Mouse (Mus musculus) cerebellum, adult (tissue): ENCODE measurements at regions not wholly inside any gene's neighbourhood (a gene's known extent, or its start where the extent isn't known, plus 50 kb on each side); places are given as distances from the start of the nearest gene placed in this dataset.

Source experiments
- ATAC-seq: cut with Nextera tagmentation; 2 replicates; pipeline ENCODE4 v1.9.2; 2017; ENCODE audit warnings: mild to moderate bottlenecking, moderate library complexity, mixed read lengths; ENCODE audit not compliant: insufficient number of reproducible peaks, low FRiP score, low TSS enrichment

DNA sequence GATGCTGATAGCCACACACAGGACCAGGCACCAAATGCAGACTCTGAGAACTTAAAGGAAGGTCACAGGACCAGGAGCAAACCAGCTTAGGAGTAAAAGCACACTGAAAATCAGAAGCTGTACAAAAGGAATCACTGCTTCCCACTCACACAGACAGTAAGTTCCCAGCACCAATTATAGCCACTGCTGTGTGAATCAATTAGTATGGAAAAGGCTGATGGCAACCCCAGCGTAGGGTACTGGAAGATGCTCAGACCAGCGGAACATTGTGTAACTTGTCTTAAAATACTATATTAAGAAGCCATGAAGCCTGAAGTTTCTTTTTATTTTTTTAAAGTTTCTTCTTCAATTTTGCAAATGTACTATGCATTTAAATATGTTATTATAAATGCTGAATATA lies 115.8 kb downstream of the Lnpk start:
- ATAC-seq: no peak

GRCm38 (mm10) chr2:74461211-74461844 lies 117.9 kb downstream of the Lnpk start:
- no peak for ATAC-seq

DNA sequence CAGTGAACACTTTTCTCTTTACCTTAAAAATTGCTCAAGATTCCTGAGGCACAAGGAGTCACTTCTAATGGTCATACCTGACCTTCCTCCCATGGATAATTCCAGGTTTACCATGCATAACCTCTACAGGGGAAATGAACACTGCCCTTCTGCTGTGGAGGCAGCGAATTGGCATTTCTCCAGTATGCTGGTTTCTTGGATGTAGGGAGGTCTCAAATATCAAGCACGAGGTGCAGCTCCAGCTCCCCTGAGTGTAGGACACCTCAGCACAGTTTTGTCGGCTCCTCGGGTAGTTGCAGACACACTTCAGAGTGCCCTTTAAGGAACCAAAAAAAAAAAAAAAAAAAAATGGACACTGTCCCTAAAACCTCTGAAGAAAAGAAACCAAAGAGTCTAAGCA lies 124.8 kb downstream of the Lnpk start:
- no peak for ATAC-seq

DNA sequence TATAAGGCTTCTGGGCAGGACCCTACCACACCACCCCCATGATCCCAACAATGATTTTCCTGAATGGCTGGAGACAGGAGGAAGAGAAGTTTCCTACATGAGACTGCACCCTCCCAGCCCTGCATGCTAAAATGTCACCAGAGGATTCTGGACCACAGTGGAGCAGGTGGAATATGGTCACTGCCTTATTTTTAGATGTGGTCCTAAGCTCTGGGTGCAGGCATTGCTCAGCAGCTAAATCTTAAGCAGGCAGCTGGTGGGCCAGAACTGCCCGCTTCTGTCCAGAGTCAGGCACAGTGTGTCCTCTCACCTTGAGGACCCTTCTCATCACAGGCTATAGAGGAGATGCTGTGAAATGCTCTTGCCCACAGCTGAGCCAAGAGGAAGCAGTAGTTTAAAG lies 126.6 kb downstream of the Lnpk start:
- ATAC-seq: no peak

DNA sequence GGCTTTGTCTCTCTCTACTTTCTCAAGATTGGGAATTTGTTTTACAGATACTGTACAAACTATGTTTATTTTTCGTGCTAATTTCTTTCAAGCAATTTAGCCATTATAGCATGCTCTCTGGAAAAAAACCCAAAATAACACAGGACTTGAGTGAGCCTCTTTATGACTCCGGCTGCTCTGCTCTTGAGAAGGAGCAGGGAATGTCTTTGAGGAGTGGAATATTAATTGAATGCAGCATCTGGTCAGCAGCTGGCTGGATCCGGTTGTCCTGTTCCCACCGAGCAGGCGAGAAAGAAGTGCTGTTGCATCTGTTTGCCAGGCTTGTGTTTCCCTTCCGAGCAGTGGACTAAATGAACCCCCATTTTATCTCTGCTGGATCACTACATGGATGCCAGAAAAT lies 127.7 kb downstream of the Lnpk start:
- no peak for ATAC-seq

DNA sequence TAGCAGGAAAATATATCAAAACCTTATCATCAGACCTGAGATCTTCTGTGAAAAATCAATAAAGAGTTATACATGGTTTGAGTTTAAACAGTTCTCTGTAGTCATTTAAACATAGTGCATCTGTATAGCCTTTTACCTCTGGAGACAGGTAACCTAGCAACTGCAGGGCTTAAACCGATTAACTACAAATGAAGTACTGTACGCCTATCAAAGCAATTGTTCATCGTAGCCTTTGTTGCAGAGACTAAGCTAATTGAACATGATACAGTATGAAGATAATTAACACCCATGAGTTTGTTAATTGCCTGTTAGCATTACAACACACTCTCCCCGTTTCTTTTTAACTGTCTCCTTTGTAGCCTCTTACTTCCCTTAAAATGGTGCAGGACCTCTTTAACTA lies 128.2 kb downstream of the Lnpk start:
- ATAC-seq: no peak

- ATAC-seq: no peak
Observed at GRCm38 (mm10) chr2:74450064-74450765, 129.0 kb downstream of the Lnpk start.

DNA sequence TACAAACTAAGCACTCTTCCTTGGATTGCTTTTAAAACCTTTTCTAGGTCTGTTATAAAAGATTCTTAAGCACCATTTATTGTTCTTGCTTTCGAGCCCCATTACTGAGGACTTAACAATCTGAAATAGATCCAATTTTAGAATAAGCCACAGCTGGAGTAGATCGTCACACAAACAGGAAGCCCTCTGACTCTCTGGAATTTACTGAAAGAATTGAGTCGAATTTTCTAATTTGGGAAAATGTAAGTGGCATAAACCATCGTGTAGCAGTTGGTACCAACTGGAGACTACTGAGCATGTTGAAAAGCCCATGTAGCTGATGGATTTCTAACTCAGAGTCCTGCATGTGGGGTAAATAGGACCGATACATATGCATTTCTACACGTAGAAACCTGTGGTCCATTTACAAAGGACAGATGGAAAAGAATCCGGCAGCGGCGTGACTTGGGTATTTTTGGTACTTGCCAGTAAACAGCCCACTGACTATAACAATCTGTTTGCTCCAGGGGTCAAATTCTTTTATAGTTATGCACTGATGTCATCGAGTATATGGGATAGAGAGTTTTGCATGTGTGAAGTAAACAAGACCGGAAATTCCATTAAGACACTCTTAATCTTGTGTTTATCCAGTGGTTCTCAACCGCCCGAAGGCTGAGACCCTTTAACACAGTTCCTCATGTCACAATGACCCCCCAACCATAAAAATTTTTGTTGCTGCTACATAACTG lies 143.9 kb downstream of the Lnpk start:
- ATAC-seq: no peak

DNA sequence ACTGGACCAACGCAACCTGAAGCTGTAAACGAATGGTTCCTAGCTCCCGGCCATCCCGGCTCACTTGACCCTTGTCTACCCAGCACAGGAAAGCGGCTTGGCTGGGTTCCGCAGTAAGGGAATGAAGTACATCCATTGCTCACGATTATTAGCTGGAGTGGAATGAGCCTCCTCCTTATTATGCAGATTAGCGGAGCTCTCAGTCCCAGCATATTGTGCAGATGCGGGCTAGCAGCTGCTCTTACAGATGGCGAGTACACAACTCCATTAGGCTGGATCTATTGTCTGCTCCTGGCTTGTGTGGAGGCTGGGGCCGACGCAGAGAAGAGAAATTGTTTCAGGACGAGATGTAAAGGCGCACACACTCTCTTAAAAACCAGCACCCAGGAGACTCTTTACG lies 152.5 kb downstream of the Lnpk start:
- ATAC-seq: no peak

- ATAC-seq: no peak
Observed at GRCm38 (mm10) chr2:74424726-74425125, 154.5 kb downstream of the Lnpk start.

GRCm38 (mm10) chr2:74416097-74416496 lies 163.1 kb downstream of the Lnpk start:
- ATAC-seq: no peak

GRCm38 (mm10) chr2:74414721-74415120 lies 164.5 kb downstream of the Lnpk start:
- no peak for ATAC-seq

GRCm38 (mm10) chr2:74409856-74410404 lies 169.3 kb downstream of the Lnpk start:
- no peak for ATAC-seq

DNA sequence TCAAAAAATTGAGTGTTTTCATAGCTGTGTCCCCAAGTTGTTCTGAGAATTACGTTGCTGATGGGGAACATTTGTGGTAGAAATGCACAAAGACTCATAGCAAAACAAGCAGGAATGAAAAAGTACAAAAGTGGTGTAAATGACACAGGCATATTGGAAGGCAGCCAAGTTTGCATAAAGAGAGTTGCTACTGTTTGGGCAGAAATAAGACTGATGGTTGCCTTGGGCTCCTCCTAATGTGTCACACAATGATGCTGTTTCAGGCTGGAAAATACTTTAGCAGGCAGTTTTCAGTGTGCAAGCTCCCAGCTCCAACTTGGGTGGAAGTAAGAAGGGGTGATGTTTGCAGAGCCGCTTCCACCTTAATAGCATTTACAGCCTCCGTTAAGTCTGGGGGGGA lies 174.7 kb downstream of the Lnpk start:
- no peak for ATAC-seq

DNA sequence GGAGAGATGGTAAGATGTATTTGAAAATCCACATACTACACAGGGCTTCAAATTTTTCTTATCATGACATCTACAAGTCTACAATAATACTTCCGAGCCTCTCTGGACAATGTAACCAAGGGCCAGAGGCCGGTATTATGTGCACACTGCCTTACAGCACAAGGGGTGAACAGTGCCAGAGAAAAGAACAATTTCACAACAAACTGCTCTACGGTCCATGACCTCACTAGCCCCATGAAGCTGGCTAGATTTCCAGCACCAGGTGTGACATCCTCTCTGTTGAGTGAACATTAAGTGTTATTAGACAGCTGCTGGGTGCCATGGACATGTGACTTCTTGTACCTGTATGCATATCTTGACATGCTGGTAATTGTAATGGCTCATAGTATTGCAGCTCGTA lies 188.2 kb downstream of the Lnpk start:
- ATAC-seq: no peak

DNA sequence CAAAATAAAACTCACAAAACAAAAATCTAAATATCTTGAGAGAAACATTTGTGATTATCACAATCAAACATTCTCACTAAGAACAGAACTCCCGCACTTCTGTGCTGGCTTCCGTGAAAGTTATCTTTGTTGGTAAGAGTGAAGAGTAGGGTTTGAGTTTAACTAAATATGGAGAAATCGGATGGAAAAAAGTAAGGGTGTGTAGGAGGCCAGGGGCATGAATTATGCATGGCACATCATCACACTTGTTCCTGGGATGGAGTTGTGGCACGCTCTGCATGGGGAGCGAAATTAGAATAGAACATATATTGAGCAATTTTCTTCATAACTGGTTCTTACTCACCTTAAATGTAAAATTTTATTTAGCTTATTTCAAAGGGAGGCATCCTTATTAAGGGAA lies 191.2 kb downstream of the Lnpk start:
- ATAC-seq: no peak

GRCm38 (mm10) chr2:74384918-74385317 lies 194.3 kb downstream of the Lnpk start:
- ATAC-seq: no peak

DNA sequence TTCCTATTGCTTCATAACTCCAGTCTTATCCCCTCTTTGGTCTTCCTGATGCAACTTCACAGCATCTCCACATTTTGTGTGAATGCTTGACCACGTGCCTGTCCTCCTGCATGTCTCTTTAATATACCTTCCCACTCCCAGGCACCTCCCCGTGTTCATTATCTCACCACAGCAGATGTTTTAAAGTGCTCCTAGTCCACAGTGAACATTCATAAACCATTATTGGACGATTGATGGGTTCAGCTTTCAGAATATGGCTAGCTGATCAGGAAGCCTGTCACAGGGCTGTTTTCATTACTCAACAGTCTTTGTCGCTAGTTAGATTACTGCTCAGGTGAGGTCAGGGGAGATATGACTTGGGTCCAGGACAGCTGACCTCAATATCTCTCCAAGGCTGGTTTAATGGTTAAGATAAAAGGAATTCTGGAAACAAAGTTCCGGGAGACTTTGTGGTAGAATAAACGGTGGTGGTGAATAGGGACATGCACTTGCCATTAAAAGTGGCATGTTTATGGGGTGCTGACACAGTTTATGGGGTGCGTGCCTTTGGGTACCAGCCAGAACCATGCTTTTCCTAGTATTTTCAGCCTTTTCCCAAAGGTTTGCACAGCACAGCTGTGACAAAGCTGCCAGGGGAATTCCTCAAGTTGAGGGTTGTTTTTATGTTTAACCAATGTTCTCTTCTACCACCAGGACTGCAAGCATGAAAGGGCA lies 198.5 kb downstream of the Lnpk start:
- ATAC-seq: no peak

DNA sequence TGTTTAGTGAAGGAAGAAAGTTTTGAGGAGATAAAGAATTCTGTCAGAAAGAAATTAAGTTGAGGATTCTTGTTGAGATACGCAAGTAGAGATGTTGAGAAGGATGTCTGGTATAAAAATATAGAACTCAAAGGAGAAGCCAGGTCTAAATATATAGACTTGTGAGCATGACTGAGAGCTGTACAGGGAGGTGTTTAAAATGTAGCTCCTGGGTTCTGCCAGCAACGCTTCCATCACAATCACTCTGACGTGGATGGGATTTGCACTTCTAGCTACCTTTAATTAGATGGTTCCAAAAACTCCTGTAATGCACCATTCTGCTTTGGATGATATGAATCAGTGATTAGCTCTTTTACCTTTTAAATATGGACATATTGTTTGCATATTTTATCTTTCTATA lies 200.5 kb downstream of the Lnpk start:
- no peak for ATAC-seq

- no peak for ATAC-seq
Observed at GRCm38 (mm10) chr2:74373938-74374337, 205.3 kb downstream of the Lnpk start.

DNA sequence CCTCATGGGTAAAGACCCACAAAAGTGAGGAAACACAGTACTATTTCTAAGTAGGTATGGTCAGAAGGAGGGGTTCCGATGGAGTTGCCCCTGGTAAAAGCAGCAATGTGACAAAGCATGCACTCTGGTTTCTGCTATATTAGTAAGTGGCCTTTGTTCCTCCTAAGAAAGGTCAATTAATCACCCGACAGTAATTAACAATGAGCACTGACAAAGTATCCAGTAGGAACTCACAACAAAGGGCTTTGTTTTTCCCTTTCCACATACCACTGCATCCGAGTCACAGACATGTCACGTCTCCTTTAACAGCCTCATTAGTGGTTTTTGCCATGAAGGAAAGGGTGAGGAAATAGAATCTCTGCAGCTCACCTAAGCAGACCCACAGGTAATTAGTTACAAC lies 206.2 kb downstream of the Lnpk start:
- ATAC-seq: no peak
